Mouse (Mus musculus) left cerebral cortex, adult 18-20 months (tissue): ENCODE results near the gene Apoe. TPM values are rescaled to one million over a fixed set of nuclear protein-coding genes. Genes with fewer than 3 reads are reported as not detected.
A peak's percentile ranks its signal among the peaks of the same experiment; 100 is the strongest.

Source experiments
- DNase-seq, 2 experiments: peaks; one replicate each; pipeline ENCODE4 v3.0.0; 2021 to 2022; ENCODE audit warnings: low spot score in 2 of 2, mixed read lengths in 1 of 2
- total RNA-seq, 2 experiments: library from RNA; stranded (reverse); gene quantifications; 2 replicates each; pipeline ENCODE4 v1.2.3; 2021

Apoe gene
- total RNA-seq, 2 experiments from 2014 or later: 1,855 to 2,066 TPM

GRCm38 (mm10) chr7:19668947-19669721 lies 29.9 kb downstream of the Apoe start:
- peak; percentile 92 to 97 for DNase-seq

DNA sequence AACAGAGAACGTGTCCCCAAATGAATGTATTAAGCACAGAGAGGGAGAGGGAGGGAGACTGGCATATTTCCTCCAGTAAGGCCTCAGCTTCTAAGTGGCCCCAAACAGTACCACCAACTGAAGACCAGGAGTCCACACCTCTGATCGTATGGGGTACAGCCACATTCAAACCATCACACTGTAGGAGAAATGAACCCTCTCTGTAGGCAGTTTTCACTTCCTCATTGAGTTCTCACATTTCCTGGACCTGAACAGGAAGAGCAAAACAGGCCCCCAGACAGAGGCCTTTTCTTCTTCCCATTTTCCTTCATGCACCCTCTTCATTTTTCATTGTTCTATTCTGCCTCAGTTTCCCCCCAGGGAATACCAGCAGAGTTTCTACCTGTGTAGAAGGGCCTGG lies 31.6 kb downstream of the Apoe start:
- no peak for DNase-seq

GRCm38 (mm10) chr7:19666750-19667149 lies 32.2 kb downstream of the Apoe start:
- no peak for DNase-seq

GRCm38 (mm10) chr7:19664955-19665841 lies 33.8 kb downstream of the Apoe start, which contains the start of gene Clptm1:
TSS of gene Clptm1 (minus strand) at chr7:19665033.
- DNase-seq: peak; percentile 97 to 99

DNA sequence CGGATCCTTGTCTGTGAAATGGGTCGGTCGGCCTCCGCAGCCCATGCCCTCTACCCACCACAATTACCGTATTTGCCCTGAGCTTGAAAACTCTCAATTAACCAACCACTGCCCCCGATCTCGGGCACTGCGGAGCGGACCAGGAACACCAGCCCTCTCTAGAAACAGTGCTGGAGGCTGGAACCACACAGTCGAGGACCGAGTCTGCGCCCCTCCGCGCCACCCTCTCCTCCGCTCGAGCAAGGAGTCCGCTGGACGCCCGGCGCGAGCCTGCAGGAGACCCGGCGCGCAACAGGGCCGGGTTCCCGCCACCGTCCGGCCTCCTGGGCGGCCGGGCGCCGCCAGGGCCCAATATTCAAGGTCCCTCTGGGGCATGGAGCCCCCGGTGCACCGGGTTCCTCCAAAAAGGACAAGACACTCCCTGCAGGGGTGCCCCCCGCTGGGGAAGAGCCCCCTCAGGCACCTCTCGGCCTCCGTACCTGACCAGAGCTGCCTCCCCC lies 34.5 kb downstream of the Apoe start:
- peak in 1 of 2 experiments; percentile 14 for DNase-seq

DNA sequence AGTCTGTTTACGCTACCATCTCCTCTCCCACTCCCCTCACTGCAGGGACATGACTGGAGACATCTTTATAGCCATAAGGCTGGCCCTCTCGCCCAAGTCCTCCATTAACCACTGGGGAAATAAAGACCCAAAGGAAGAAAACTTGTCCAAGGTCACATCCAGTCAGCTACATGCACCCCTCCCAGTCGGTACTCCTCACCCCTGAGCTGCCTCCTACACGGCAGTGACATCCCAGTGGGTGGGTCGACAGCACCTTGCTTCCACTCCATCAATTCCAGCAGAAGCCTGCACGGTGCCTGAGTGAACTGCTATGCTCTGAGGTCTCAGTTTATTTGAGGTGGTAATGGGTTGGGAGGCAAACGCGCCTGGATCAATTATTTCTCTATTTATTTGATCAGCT lies 35.0 kb downstream of the Apoe start:
- no peak for DNase-seq

GRCm38 (mm10) chr7:19652614-19653013 lies 46.4 kb downstream of the Apoe start:
- DNase-seq: no peak

GRCm38 (mm10) chr7:19651063-19651786 lies 47.8 kb downstream of the Apoe start:
- DNase-seq: no peak

Other genes starting within 250 kb of the Apoe start
- 10 to 100 TPM; 69.7 to 74.5 TPM for gene Mark4, start 240.4 kb downstream of the Apoe start, total RNA-seq
- under 1 TPM; 0.40 to 0.74 TPM for gene Exoc3l2, start 235.9 kb downstream of the Apoe start, total RNA-seq
- 1 to 10 TPM; 7.6 to 7.8 TPM for gene Bloc1s3, start 190.8 kb downstream of the Apoe start, total RNA-seq
- gene Trappc6a, start 190.8 kb downstream of the Apoe start, total RNA-seq: 10 to 100 TPM; 18.7 to 21.1 TPM
- gene Nkpd1, start 181.3 kb downstream of the Apoe start, total RNA-seq: under 1 TPM; 0.72 to 0.94 TPM
- 100 to 1,000 TPM; 139 to 147 TPM for gene Ppp1r37, start 136.1 kb downstream of the Apoe start, total RNA-seq
- 1 to 10 TPM; 2.0 to 2.7 TPM for gene Zfp296, start 121.9 kb downstream of the Apoe start, total RNA-seq
- 10 to 100 TPM; 51.0 to 53.7 TPM for gene Gemin7, start 121.6 kb downstream of the Apoe start, total RNA-seq
- gene Clasrp, start 94.7 kb downstream of the Apoe start, total RNA-seq: 10 to 100 TPM; 70.4 to 87.0 TPM
- 1 to 10 TPM; 7.5 to 8.1 TPM for gene Relb, start 69.8 kb downstream of the Apoe start, total RNA-seq
- gene Clptm1, start 34.2 kb downstream of the Apoe start, total RNA-seq: 100 to 1,000 TPM; 151 to 152 TPM
- gene Apoc2, start 21.2 kb downstream of the Apoe start, total RNA-seq: not detected
- gene Gm44805, start 17.8 kb downstream of the Apoe start, total RNA-seq: not detected
- not detected for gene Apoc4, start 17.7 kb downstream of the Apoe start, total RNA-seq
- gene Apoc1, start 6.5 kb downstream of the Apoe start, total RNA-seq: 1 to 10 TPM; 3.9 to 5.3 TPM
- 100 to 1,000 TPM; 116 to 122 TPM for gene Tomm40, start 16.2 kb upstream of the Apoe start, total RNA-seq
- 1 to 10 TPM; 6.7 to 8.6 TPM for gene Nectin2, start 51.3 kb upstream of the Apoe start, total RNA-seq
- gene Bcam, start 71.8 kb upstream of the Apoe start, total RNA-seq: 10 to 100 TPM; 18.6 to 19.1 TPM
- not detected for gene Cblc, start 97.6 kb upstream of the Apoe start, total RNA-seq
- 1 to 10 TPM in 1 of 2 experiments, under 1 TPM in 1; 0.91 to 1.1 TPM for gene Bcl3, start 123.6 kb upstream of the Apoe start, total RNA-seq
- 1 to 10 TPM; 2.0 to 2.4 TPM for gene Gm19345, start 152.8 kb upstream of the Apoe start, total RNA-seq
- gene Ceacam16, start 162.1 kb upstream of the Apoe start, total RNA-seq: not detected
- not detected for gene Ceacam19, start 188.8 kb upstream of the Apoe start, total RNA-seq
- 10 to 100 TPM; 13.0 to 15.7 TPM for gene Pvr, start 222.0 kb upstream of the Apoe start, total RNA-seq